Mouse (Mus musculus) intestine, postnatal 0 days (tissue): ENCODE results near the gene Dvl3. TPM values are rescaled to one million over a fixed set of nuclear protein-coding genes. Genes with fewer than 3 reads are reported as not detected.

ENCODE experiments used
- ATAC-seq: fragments of 200-750 bp; cut with Nextera tagmentation; 2 replicates; pipeline ENCODE4 v1.8.0; 2017; ENCODE audit warnings: mild to moderate bottlenecking, moderate TSS enrichment, moderate library complexity
- H3K27ac ChIP-seq: fragments of 300-500 bp; sonication (generic); 2 replicates; pipeline ENCODE4 v1.5.1; 2014; ENCODE audit warnings: mild to moderate bottlenecking, low read depth, low read length, moderate library complexity
- H3K27me3 ChIP-seq: fragments of 300-500 bp; sonication (generic); replicated peaks from 2 replicates; pipeline ENCODE4 v1.6.1; 2014; ENCODE audit warnings: low read length, mixed read lengths; ENCODE audit not compliant: control insufficient read depth, insufficient read depth
- H3K36me3 ChIP-seq: fragments of 300-500 bp; sonication (generic); 2 replicates; pipeline ENCODE4 v1.6.1; 2014; ENCODE audit warnings: mild to moderate bottlenecking, moderate library complexity; ENCODE audit not compliant: control insufficient read depth, insufficient read depth
- H3K4me1 ChIP-seq: fragments of 300-500 bp; sonication (generic); replicated peaks from 2 replicates; pipeline ENCODE4 v1.6.1; 2014; ENCODE audit warnings: antibody characterized with exemption, low read length, mixed read lengths; ENCODE audit not compliant: control insufficient read depth, insufficient read depth
- H3K4me2 ChIP-seq: fragments of 300-500 bp; sonication (generic); replicated peaks from 2 replicates; pipeline ENCODE4 v1.6.1; 2014; ENCODE audit warnings: low read depth, mild to moderate bottlenecking, moderate library complexity
- H3K4me3 ChIP-seq: fragments of 300-500 bp; sonication (generic); 2 replicates; pipeline ENCODE4 v1.5.1; 2014; ENCODE audit warnings: low read depth, low read length
- H3K9ac ChIP-seq: fragments of 300-500 bp; sonication (generic); 2 replicates; pipeline ENCODE4 v1.6.1; 2014; ENCODE audit warnings: mild to moderate bottlenecking, low read depth, low read length
- H3K9me3 ChIP-seq: fragments of 300-500 bp; sonication (generic); 2 replicates; pipeline ENCODE4 v1.6.1; 2016; ENCODE audit warnings: mixed run types; ENCODE audit not compliant: control insufficient read depth
- CTCF ChIP-seq: sonication (generic); IDR thresholded peaks from 2 replicates; pipeline ENCODE4 v1.5.1; 2016; ENCODE audit warnings: low read depth, mild to moderate bottlenecking, control low read depth, antibody characterized with exemption, moderate library complexity
- WGBS: fragments of 180-500 bp; shearing (Covaris S2); extraction: QIAGEN DNeasy Blood & Tissue Kit; methylation state at CpG from one replicate; pipeline ENCODE4 v1.1.7; 2014; 5-methylcytosine and 5-hydroxymethylcytosine counted together
- polyA plus RNA-seq: library from polyadenylated mRNA; unstranded; fragments of >200 nt; fragmentation: Nextera tagmentation; extraction: Ambion mirVana; gene quantifications from 2 replicates; pipeline ENCODE4 v1.2.1, GENCODE M21; 2015

Dvl3 gene
- polyA plus RNA-seq, 1 experiment from 2014 or later = 13.7 TPM

DNA sequence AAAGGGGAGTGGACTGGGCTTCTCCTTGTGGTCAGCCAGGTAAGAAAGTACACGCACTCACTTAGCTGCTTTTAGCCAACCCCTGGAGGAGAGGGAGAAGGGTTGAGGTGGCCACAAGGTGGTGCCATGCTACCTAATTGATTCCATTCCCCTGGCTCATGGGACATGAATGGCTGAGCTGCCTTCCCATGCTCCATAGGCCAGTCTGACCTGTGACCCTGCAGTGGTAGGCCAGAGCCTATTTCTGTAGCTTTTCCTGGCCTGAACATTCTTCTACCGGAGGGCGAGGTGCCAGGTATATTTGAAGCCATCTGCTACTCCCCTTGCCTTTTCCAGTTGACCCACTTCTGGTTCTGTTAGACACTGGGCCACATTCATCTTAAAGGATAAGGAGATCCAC lies 7.4 kb upstream of the Dvl3 start:
- TF ChIP-seq CTCF = peak; percentile 77
- no peak overlapping the region for H3K27ac ChIP-seq
- no peak overlapping the region for H3K9ac ChIP-seq
- no peak overlapping the region for H3K4me2 ChIP-seq
- WGBS = 73% methylated on average over 3 of the region's 3 CpGs
- H3K36me3 ChIP-seq = peaks cover 60% of the 10 kb centered on the region
- no peak overlapping the region for H3K4me3 ChIP-seq
- no peaks in the 10 kb centered on the region for H3K9me3 ChIP-seq
- H3K4me1 ChIP-seq = no peaks in the 10 kb centered on the region
- no peaks in the 10 kb centered on the region for H3K27me3 ChIP-seq
- no peak for ATAC-seq

GRCm38 (mm10) chr16:20511277-20511847 lies 5.4 kb upstream of the Dvl3 start:
- no peaks in the 10 kb centered on the region for H3K4me1 ChIP-seq
- no peak overlapping the region for H3K9ac ChIP-seq
- H3K27ac ChIP-seq = no peak overlapping the region
- no peak for TF ChIP-seq CTCF
- H3K4me3 ChIP-seq = no peak overlapping the region
- peaks cover 41% of the 10 kb centered on the region for H3K36me3 ChIP-seq
- H3K9me3 ChIP-seq = no peaks in the 10 kb centered on the region
- no peak overlapping the region for H3K4me2 ChIP-seq
- H3K27me3 ChIP-seq = no peaks in the 10 kb centered on the region
- ATAC-seq = no peak
- 89% methylated on average over 7 of the region's 7 CpGs for WGBS

DNA sequence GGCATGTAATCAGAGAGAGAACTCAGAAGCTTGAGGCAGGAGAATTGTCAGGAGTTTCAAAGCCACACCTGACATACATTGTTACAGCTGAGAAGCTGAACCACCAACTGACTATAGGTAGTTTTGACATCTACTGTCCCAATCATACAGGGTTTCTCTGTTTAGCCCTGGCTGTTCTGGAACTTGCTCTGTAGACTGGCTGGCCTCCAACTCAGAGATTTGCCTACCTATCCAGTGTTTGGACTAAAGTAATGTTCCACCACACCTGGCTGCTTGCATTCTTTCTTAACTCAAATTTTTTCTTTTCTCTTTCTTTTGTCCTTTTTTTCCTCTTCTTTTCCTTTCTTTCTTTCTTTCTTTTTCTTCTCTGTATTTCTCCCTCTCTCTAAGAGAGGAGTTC lies 750 bp upstream of the Dvl3 start:
- Histone ChIP-seq H3K4me1 (no peaks in the 10 kb centered on the region), H3K27ac (peak overlapping the region; percentile 78; the same call in 1 of the 2 replicates), H3K4me2 (peak overlapping the region; percentile 82), H3K9ac (peak overlapping the region; percentile 72; the same call in 1 of the 2 replicates), H3K4me3 (peak overlapping the region; percentile 67), H3K36me3 (peaks cover 7% of the 10 kb centered on the region; the same call in 1 of the 2 replicates), H3K27me3 (no peaks in the 10 kb centered on the region), H3K9me3 (no peaks in the 10 kb centered on the region)
- no peak for ATAC-seq
- TF ChIP-seq CTCF = no peak

DNA sequence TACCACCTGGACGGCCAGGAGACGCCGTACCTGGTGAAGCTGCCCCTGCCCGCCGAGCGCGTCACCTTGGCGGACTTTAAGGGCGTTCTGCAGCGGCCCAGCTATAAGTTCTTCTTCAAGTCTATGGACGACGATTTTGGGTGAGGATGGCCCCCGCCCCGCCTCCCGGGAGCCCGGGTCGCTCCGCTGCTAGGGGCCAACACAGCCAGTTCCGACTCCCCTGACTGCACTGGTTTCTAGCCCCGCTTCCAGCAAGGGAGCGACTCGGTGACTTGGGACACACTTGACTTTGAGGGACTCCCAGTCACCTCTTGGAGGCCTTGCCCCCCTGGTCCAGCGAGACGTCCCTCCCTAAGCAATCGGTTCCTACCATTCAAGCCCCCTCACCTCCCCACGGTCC lies 434 bp downstream of the Dvl3 start:
- WGBS = 0% methylated on average over 26 of the region's 26 CpGs
- Histone ChIP-seq H3K4me2 (peak overlapping the region; percentile 82), H3K4me3 (peak overlapping the region; percentile 67), H3K27me3 (no peaks in the 10 kb centered on the region), H3K9ac (peak overlapping the region; percentile 72), H3K36me3 (peaks cover 7% of the 10 kb centered on the region; the same call in 1 of the 2 replicates), H3K27ac (peak overlapping the region; percentile 78), H3K9me3 (no peaks in the 10 kb centered on the region), H3K4me1 (no peaks in the 10 kb centered on the region)
- TF ChIP-seq CTCF = no peak
- no peak; the same call in 1 of the 2 replicates for ATAC-seq

DNA sequence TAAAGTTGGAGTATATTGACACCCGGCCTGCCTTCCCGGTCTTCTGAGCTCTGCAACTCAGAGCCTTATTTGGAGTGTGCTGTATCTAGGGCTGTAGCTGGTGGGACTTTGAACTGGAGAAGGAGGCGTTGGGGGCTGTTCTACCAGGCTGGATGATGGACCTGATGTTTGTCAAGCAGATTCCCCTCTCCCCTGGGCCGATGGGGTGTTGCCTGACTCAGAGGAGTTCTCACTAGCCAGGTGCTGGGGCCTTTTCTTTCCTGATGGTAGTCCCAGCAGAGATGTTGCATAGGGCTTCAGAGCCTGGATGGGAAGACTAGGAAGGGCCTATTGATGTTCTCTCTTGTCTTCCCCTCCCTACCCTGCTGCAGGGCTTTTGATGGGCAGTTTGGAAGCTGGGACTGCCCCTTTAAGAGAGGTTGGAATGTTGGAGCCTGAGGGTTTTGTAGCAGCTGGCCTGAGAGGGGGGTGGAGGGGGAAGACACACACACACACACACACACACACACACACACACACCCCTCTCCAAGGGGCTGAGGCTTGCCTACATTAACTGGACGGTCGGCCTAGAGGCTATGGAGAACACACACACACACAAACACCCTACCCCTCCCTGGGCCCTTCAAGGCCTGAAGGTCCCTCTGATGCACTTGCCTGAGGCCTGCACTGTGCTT lies 1.1 kb downstream of the Dvl3 start:
- Histone ChIP-seq H3K9me3 (no peaks in the 10 kb centered on the region), H3K27me3 (no peaks in the 10 kb centered on the region), H3K27ac (peak overlapping the region; percentile 78), H3K36me3 (peaks cover 7% of the 10 kb centered on the region; the same call in 1 of the 2 replicates), H3K4me3 (peak overlapping the region; percentile 67), H3K4me1 (no peaks in the 10 kb centered on the region), H3K4me2 (peak overlapping the region; percentile 82), H3K9ac (peak overlapping the region; percentile 72)
- peak; percentile 41 for ATAC-seq
- TF ChIP-seq CTCF = no peak
- 2% methylated on average over 6 of the region's 6 CpGs for WGBS

DNA sequence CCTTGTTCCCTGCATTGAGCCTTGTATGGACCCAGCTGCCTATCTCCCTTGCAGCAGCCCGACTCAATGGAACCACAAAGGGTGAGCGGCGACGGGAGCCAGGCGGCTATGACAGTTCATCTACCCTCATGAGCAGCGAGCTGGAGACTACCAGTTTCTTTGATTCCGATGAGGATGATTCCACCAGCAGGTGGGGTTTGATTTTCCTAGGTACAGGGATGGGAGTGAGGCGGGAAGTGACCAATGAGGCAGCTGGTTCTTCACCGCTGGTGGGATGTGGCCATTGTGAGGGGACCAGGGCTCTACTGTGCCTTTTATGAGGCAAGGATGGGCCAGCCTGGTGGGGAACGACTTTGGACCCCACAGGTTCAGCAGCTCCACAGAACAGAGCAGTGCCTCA lies 7.1 kb downstream of the Dvl3 start:
- WGBS = 85% methylated on average over 10 of the region's 10 CpGs
- ATAC-seq = no peak

More for the DNA sequence above, 7.1 kb downstream of the Dvl3 start:
- Histone ChIP-seq H3K27me3 (no peaks in the 10 kb centered on the region), H3K4me2 (no peak overlapping the region), H3K4me1 (no peaks in the 10 kb centered on the region), H3K9ac (no peak overlapping the region), H3K27ac (no peak overlapping the region), H3K9me3 (no peaks in the 10 kb centered on the region), H3K36me3 (peaks cover 66% of the 10 kb centered on the region), H3K4me3 (no peak overlapping the region)
- no peak for TF ChIP-seq CTCF
